Mouse (Mus musculus) skeletal muscle tissue, adult 2 months (tissue): ENCODE data around the gene Cmss1.

Source experiments
- DNase-seq: peaks from one replicate; pipeline ENCODE4 v3.0.0-alpha.2; 2012; ENCODE audit warnings: low read depth, low spot score

Cmss1 gene

DNA sequence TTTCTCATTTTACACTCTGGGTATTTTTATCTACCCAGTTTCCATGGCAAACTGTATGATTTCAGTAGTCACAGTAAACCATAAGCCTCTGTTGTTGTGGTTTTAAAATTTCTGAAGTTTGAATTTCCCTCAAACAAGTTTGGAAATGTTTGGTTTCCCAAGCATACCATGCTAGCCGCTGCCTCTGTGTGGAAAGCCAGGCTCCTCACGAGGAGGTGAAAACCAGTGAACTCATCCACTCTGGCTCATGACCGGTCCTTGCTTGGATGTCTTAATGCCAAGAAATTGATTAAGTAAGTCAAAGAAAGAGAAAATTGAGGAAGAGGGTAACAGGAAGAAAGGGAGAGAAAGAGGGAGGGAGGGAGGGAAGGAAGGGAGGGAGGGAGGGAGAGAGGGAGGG is 48.4 kb downstream of the Cmss1 start:
- DNase-seq, result no peak

- DNase-seq, result no peak
Measured at GRCm38 (mm10) chr16:57556244-57556643, 50.4 kb downstream of the Cmss1 start.

- DNase-seq, result no peak
Measured at GRCm38 (mm10) chr16:57555667-57556066, 51.0 kb downstream of the Cmss1 start.

DNA sequence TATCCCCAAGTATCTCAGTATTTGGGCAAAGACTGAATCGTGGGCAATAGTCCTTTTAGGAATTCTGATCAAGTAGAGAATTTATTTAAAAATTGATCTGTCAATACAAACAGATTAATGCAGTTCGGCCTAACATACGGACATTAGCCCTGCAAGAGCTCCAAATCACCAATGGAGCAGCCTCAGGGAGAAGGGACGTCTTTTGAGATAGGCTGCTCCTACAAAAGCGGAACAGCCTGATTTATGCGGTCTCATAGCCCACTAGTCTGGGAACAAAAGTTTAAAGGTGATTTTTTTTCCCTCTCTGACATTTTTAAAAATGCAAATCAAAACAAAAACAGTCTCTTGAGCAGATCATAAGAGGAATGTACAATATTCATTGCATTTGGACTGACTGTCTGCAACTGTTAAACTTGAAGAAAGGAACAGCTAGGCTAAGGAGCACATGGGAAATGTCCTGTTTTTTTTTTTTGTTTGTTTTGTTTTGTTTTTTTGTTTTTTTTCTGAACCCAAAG is 51.7 kb downstream of the Cmss1 start:
- DNase-seq, result no peak

GRCm38 (mm10) chr16:57553235-57553634 is 53.4 kb downstream of the Cmss1 start:
- no peak for DNase-seq

GRCm38 (mm10) chr16:57552709-57553108 is 54.0 kb downstream of the Cmss1 start:
- no peak for DNase-seq

- no peak for DNase-seq
Measured at GRCm38 (mm10) chr16:57551617-57552016, 55.0 kb downstream of the Cmss1 start.

DNA sequence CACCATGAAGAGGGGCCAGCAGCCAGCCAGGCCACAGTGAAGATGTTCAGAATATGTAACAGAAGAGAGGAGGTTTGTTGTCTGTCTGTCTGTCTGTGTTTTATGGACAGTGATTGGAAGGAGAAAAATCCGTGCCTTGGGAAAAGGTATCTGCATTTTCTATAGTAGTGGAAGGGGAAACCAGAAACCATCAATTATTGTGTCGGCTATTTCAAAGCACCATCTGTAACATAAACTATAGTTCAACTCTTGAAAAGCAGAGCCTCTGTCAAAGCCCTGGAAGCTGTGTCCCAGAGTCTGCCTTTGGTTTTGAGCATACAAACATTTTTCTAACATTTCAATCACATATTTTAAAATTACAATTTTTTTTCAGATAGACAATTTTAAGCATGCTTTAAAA is 55.8 kb downstream of the Cmss1 start:
- no peak for DNase-seq

- no peak for DNase-seq
Measured at GRCm38 (mm10) chr16:57550088-57550487, 56.6 kb downstream of the Cmss1 start.

GRCm38 (mm10) chr16:57549061-57550037 is 57.3 kb downstream of the Cmss1 start:
- DNase-seq, result no peak

GRCm38 (mm10) chr16:57548608-57549007 is 58.1 kb downstream of the Cmss1 start:
- no peak for DNase-seq

- no peak for DNase-seq
Measured at GRCm38 (mm10) chr16:57546355-57546754, 60.3 kb downstream of the Cmss1 start.

GRCm38 (mm10) chr16:57544441-57544840 is 62.2 kb downstream of the Cmss1 start:
- no peak for DNase-seq

DNA sequence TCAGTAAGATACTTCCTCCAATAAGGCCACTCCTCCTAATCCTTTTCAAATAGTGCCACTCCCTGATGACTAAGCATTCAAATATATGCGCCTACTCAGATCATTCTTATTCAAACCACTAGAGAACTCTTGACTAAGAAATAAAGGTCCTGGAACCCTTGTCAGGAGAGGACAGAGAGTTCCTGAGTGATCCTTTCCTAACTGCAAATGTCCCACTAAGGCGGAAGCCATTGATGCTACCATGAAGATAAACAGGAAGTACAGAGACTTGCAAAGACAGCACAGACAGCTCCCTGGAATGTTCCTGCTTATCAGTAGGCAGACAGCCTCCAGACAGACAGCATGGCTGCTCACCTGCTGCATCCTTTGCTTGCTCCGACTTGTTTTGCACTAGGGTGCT is 63.4 kb downstream of the Cmss1 start:
- DNase-seq, result no peak

GRCm38 (mm10) chr16:57536511-57536910 is 70.2 kb downstream of the Cmss1 start:
- DNase-seq, result no peak

DNA sequence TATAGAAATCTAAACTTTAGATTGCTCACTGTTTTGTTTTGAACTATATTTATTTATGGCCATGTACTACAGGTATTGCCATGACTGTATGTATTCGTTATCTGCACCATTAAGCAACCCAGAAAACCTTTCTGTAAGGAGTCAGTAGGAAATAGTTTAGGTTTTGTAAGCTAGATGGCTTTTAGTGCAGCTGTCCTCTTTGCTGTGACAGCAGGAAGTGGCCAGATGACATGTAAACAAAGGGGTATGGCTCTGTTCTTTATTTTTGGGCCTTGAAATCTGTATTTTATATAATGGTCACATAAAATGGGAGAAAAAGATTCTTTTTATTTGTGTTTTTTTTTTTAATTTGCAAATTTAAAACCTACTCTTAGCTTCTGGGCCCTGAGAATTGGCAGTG is 71.9 kb downstream of the Cmss1 start:
- DNase-seq, result no peak

DNA sequence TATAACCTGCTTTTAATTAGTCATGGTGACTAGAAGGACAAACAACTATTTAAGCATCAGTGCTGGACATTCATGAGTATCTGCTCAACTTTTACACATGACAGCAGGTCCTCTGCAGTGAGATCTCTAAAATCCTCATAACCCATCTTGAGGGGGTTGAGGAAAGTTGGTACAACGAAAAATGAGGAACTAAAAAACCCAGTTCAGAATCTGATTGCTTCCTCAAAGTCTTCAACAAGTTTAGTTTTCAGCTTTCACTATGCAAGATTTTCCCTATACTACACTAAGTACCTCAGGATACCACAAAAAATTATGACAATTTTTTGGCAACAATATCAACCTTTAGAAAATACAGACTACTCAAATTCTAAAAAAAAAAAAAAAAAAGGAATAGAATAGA is 72.3 kb downstream of the Cmss1 start:
- no peak for DNase-seq

- DNase-seq, result no peak
Measured at GRCm38 (mm10) chr16:57532081-57532493, 74.6 kb downstream of the Cmss1 start.

- no peak for DNase-seq
Measured at GRCm38 (mm10) chr16:57530547-57530946, 76.1 kb downstream of the Cmss1 start.

DNA sequence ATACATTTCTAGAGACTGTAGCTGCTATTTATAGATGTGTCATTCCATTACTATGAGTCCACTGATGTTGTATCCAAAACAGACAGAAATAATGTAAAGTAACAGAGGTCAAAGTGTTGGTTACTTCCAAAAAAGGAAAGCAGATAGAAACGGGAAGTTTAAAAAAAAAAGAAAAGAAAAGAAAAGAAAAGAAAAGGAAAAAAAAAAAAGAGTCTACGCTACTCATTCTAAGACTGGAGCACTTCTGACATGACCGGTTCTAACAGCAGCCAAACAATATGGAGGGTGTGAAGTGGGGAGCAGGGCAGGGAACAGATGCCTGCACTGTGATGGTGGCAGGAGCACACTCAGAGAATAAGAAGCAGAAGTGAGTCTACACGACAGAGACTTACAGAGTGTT is 78.2 kb downstream of the Cmss1 start:
- DNase-seq, result no peak

DNA sequence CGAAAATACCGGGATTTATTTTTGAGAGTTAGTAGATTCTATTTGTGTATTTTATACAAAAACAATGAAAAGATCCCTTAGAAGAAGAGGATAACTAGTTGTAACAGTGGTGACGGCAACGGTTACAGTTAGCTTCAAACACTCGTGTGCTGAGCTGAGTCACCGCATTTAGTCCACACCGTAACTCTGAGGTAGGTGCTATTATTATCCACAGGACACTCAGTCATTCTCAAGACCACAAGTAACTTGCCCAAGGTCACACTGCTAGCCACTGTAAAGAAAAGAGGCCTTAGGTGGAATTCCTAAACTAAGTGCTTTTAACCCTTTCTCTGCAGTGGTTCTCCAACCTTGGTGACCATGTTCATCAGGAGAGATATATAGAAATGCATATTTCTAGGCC is 79.8 kb downstream of the Cmss1 start:
- peak; percentile 42 for DNase-seq

GRCm38 (mm10) chr16:57525476-57525875 is 81.2 kb downstream of the Cmss1 start:
- DNase-seq, result no peak

DNA sequence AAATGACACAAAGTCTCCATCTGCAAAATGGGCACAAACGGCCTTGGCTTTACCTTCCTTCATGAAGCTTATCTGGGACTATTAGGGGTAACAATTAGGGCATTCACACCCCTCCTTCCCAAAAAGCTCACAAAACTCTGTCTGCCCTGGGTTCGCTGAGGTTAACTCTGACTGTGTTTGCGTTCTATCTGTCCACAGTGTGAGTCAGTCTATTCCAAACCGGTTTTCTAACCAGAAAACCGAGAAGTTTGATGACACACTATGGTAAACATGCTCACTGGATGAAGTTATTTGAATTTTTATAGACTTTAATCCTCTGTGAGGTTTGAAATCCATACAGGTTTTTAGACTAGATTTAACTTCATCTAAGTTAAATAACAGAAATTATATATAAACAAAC is 81.6 kb downstream of the Cmss1 start:
- no peak for DNase-seq
